Mouse (Mus musculus) 416B (cell line): ENCODE data around the gene Xylt2.

ENCODE experiments used
- DNase-seq: peaks from one replicate; pipeline ENCODE4 v3.0.0; 2011; ENCODE audit warnings: low read depth

Gene Xylt2

GRCm38 (mm10) chr11:94614603-94615002 is 62.7 kb downstream of the Xylt2 start:
- no peak for DNase-seq
